In the genomic region with DNA sequence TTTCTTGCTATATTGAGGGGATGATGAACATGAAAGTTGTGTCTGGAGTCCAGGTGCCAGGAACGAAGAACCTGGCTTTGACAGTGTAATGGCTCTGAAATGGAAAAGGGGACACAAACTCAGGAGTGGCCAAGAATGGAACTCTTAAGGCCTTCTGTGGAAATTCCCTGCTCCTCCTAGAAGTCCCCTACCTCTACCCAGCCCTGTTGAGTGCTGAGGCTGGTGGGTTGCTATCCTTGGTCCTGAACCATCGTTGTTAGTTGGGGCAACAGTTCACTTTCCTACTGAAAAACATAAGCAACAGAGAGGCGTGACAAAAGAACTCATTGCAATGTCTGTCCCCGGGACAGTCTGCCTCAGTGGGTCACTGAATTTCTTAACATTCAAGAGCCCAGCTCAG, we compare ENCODE assay signal across 8 mouse cellular contexts. TPM values are rescaled to one million over a fixed set of nuclear protein-coding genes. Genes with fewer than 3 reads are reported as not detected.
DNase-seq lines count a peak whose midpoint lies in the region; ATAC-seq lines count a peak whose summit lies in the region.

No protein-coding gene starts in this region.

- H3K9me3 ChIP-seq in forebrain, embryonic 14.5 days (replicated peaks; ENCODE audit: control insufficient read depth, low read length), result no peaks in the 10 kb centered on the region
- no peaks in the 10 kb centered on the region for H3K9me3 ChIP-seq in forebrain, embryonic 13.5 days (replicated peaks)

- DNase-seq in forebrain, embryonic 14.5 days (ENCODE audit: low spot score), result peak; percentile 35
- DNase-seq in ovary, postnatal 14 days (ENCODE audit: low spot score), result peak; percentile 54
- DNase-seq in ovary, postnatal 10 days (ENCODE audit: low spot score), result no peak
- peak; percentile 21 for DNase-seq in induced T-regulatory cell, adult 2 months (ENCODE audit: low read depth)
- DNase-seq in spleen, postnatal 10 days (ENCODE audit: low spot score in 2 of 2), result peak; percentile 52 to 79
- no peak for DNase-seq in layer of hippocampus, postnatal 36 days
- no peak for DNase-seq in left cerebral cortex, postnatal 36 days (ENCODE audit: low spot score in 2 of 2)

- H3K27me3 ChIP-seq in forebrain, embryonic 14.5 days (replicated peaks; ENCODE audit: control insufficient read depth, insufficient read depth, low read length), result peaks cover 12% of the 10 kb centered on the region; the same call in 1 of the 2 replicates
- H3K27me3 ChIP-seq in forebrain, embryonic 13.5 days, result peaks cover 20% of the 10 kb centered on the region

- 31% methylated on average over 4 of the region's 4 CpGs for WGBS in forebrain, embryonic 14.5 days
- WGBS in forebrain, embryonic 13.5 days, result 33% methylated on average over 4 of the region's 4 CpGs

- H3K4me1 ChIP-seq in forebrain, embryonic 14.5 days (ENCODE audit: control insufficient read depth, insufficient read depth, low read length), result peaks cover 6% of the 10 kb centered on the region; the same call in 1 of the 2 replicates
- H3K4me1 ChIP-seq in forebrain, embryonic 13.5 days, result peaks cover 6% of the 10 kb centered on the region; the same call in 1 of the 2 replicates

- no peak for ATAC-seq in forebrain, embryonic 14.5 days
- ATAC-seq in forebrain, embryonic 13.5 days, result no peak

- no peaks in the 10 kb centered on the region for H3K36me3 ChIP-seq in forebrain, embryonic 14.5 days (ENCODE audit: control insufficient read depth, insufficient read depth, low read length)
- no peaks in the 10 kb centered on the region for H3K36me3 ChIP-seq in forebrain, embryonic 13.5 days (ENCODE audit: poor library complexity, severe bottlenecking)

- H3K27ac ChIP-seq in forebrain, embryonic 14.5 days (ENCODE audit: low read depth, low read length), result no peak overlapping the region
- H3K27ac ChIP-seq in forebrain, embryonic 13.5 days, result no peak overlapping the region

- no peak overlapping the region for H3K4me3 ChIP-seq in forebrain, embryonic 14.5 days (ENCODE audit: low read depth, low read length)
- no peak overlapping the region for H3K4me3 ChIP-seq in forebrain, embryonic 13.5 days

- H3K4me2 ChIP-seq in forebrain, embryonic 14.5 days (ENCODE audit: low read length), result no peak overlapping the region
- no peak overlapping the region for H3K4me2 ChIP-seq in forebrain, embryonic 13.5 days

- no peak overlapping the region for H3K9ac ChIP-seq in forebrain, embryonic 14.5 days (ENCODE audit: low read length)
- no peak overlapping the region for H3K9ac ChIP-seq in forebrain, embryonic 13.5 days

- intact Hi-C loops in left cerebral cortex, postnatal 36 days (cut with DNase I), result no loop called here

RNA-seq across cellular contexts. Expression of a gene that starts 30.7 kb away (rescaled TPM):
- 3.1 and 4.1 TPM in 2 replicates for polyA plus RNA-seq in forebrain, embryonic 14.5 days (2014; fragmentation: Nextera tagmentation; extraction: Ambion mirVana)
- polyA plus RNA-seq in forebrain, embryonic 13.5 days (2015; fragmentation: Nextera tagmentation; extraction: Ambion mirVana), result 4.2 and 4.8 TPM in 2 replicates
- total RNA-seq in layer of hippocampus, postnatal 36 days (2021), result 10 to 100 TPM; 73.2 to 80.7 TPM
- 100 to 1,000 TPM in 1 of 2 experiments, 10 to 100 TPM in 1; 79.8 to 104 TPM for total RNA-seq in left cerebral cortex, postnatal 36 days (2021)

RNA-seq across cellular contexts. Expression of a gene that starts 31.8 kb away (rescaled TPM):
- 127 and 143 TPM in 2 replicates for polyA plus RNA-seq in forebrain, embryonic 14.5 days (2014; fragmentation: Nextera tagmentation; extraction: Ambion mirVana)
- 128 and 139 TPM in 2 replicates for polyA plus RNA-seq in forebrain, embryonic 13.5 days (2015; fragmentation: Nextera tagmentation; extraction: Ambion mirVana)
- 10 to 100 TPM; 84.4 to 87.6 TPM for total RNA-seq in layer of hippocampus, postnatal 36 days (2021)
- 10 to 100 TPM; 90.5 to 93.5 TPM for total RNA-seq in left cerebral cortex, postnatal 36 days (2021)

Comparison
In these comparisons a context has a peak if more than half of its experiments do, and no peak if none do; other contexts are left out.
1. DNase-seq: peak in forebrain, embryonic 14.5 days (single experiment), ovary, postnatal 14 days (single experiment), induced T-regulatory cell, adult 2 months (single experiment) and spleen, postnatal 10 days (2 of 2); none in ovary, postnatal 10 days (single experiment), layer of hippocampus, postnatal 36 days (0 of 2) and left cerebral cortex, postnatal 36 days (0 of 2).